Mouse (Mus musculus): ENCODE data around the gene Tmem262.

Gene Tmem262

DNA sequence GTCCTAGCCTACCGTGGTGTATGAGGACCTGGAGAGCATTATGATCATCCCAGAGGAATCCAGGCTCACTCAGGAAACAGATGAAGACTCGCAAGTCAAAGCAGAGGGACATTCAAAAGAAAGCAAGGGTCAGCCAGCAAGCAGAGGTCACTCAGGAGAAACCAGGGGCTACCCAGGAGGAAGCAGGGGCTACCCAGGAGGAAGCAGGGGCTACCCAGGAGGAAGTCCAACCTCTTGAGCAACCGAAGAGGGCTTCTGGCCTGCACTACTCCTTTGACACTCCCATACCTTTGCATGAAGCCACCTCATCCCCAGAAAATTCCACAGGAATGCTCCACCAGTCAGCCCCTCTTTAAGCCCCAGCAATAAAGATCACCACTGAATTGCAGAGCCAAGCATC, 18.0 kb downstream of the Tmem262 start:
- DNase-seq (ENCODE audit: extremely low spot score, low read depth, low spot score): no peak

DNA sequence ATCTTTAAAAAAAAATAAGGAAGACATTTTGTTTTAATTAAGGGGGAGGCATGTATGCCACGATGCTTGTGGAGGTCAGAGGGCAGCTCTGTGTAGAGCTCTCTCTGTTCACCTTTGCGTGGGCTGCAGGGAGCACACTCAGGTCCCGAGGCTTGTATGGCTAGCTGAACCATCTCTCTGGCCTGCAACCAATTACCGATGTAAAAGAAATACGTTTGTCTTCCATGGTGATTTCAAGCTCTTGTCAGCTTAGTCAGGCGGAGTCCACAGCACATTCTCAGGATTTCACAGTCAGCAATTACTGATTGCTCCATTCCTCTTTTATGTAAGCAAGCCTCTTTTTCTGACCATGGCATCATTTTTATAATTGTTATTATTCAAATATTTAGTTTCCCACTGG, 21.4 kb downstream of the Tmem262 start:
- no peak for DNase-seq (ENCODE audit: extremely low spot score, low read depth, low spot score)

DNA sequence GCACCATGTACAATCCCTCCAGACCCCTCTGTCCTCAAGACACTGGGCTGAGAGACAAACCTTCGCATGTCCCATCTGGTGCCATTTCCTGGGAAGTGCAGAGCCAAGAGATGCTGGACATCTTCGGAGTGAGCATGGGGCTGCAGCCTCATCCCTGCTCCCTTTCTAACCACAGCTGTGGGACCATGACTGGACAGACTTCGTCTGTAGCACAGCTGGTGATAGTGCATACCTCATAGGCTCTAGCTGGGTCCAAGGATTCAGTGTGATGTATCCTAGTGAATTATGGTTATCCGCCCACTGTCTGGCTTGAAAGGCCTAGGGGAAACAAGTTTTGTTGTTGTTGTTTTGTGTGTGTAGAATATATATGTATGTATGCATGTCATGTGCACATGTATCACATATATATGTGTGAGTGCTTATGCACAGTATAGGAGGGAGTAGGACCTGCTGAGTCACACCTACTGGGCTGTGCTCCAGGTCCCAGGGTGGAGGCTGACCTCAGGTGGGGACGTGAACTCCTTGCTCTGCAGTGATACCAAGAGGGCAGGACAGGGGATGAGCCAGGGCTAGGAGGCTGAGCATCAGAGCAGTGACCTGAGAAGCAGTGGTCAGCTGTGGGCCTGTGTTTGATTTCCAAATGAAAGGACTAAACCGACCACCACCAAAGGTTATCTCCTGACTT, 22.5 kb downstream of the Tmem262 start:
- no peak for DNase-seq (ENCODE audit: extremely low spot score, low read depth, low spot score)

GRCm38 (mm10) chr19:6104476-6104875, 24.6 kb downstream of the Tmem262 start:
- no peak for DNase-seq (ENCODE audit: extremely low spot score, low read depth, low spot score)

DNA sequence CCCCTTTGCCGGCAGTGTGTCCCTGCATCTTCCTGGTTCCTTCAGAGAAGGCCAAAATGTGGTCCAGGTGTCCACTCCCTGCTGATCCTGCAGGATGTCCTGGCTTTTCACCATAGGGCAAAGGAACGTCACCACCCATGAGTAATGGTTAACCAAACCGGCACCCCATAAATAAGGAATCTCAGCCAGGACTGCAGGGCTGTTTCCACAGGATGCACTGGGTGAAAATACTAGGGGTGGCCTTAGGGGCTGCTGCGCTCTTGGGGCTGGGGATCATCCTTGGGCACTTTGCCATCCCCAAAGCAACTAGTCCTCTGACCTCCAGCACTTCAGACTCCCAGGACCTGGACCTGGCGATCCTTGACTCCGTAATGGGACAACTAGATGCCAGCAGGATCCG, 25.8 kb downstream of the Tmem262 start, which contains the start of gene Naaladl1:
Naaladl1 (plus strand) TSS at position 197 of the 400 bp plus-strand sequence.
- DNase-seq (ENCODE audit: extremely low spot score, low read depth, low spot score): no peak

- no peak for DNase-seq (ENCODE audit: extremely low spot score, low read depth, low spot score)
Measured at GRCm38 (mm10) chr19:6113116-6113515, 33.3 kb downstream of the Tmem262 start.

- DNase-seq (ENCODE audit: extremely low spot score, low read depth, low spot score): no peak
Measured at GRCm38 (mm10) chr19:6116113-6116850, 36.4 kb downstream of the Tmem262 start.

DNA sequence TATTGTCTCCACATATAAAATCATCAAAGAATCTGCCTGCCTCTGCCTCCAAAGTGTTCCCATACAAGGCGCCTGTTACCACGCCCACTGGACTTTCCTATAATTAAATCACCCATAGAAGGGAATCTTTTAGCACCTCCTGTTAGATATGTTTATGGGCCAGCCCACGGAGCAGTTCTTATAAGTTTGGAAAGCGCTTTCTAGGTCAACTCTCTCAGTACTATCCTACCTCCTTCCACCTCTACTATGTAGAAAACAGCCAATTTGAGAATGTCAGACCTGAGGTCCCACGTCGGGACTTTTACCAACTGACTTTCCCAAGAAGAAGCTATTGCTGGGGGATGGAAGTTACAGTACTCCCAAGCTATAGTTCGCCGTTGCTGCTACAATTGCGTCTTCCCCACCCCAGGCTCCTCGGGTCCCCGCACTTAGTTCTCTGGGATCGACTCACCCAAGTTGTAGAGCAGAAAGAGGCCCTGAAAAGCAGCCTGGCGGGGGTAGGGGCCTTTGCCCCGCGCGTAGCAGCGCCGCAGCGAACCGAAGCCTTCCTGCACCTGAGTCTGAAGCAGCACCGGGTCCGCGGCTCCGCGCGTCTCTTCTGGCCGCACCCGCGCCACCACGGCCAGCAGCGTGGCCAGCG, 37.6 kb downstream of the Tmem262 start:
- DNase-seq (ENCODE audit: extremely low spot score, low read depth, low spot score): no peak

GRCm38 (mm10) chr19:6117986-6118676, 38.3 kb downstream of the Tmem262 start, which contains the start of gene Sac3d1:
Gene Sac3d1, minus strand, starts transcription at chr19:6118650.
- peak; percentile 88 for DNase-seq (ENCODE audit: extremely low spot score, low read depth, low spot score)

GRCm38 (mm10) chr19:6118677-6119185, 38.9 kb downstream of the Tmem262 start:
- DNase-seq (ENCODE audit: extremely low spot score, low read depth, low spot score): no peak

DNA sequence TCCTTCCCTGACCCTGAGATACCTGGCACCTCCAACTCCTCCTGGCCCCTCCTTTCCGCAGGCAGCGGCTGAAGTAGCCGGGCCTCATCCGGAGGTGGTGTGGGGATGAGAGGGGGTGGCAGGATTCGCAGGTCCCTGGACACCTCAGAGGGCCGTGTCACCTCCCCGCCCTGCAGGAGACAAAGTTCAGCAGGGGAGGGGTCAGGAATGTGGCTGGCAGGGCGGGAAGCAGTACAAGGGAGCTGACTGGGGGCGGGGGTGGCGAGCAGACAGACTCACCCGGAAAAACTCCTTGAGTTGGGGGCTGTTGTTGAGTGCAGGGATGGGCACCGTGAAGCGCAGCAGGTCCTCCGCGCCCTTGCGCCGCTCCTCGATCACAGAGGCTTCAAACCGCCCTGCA, 41.9 kb downstream of the Tmem262 start:
- DNase-seq (ENCODE audit: extremely low spot score, low read depth, low spot score): no peak

DNA sequence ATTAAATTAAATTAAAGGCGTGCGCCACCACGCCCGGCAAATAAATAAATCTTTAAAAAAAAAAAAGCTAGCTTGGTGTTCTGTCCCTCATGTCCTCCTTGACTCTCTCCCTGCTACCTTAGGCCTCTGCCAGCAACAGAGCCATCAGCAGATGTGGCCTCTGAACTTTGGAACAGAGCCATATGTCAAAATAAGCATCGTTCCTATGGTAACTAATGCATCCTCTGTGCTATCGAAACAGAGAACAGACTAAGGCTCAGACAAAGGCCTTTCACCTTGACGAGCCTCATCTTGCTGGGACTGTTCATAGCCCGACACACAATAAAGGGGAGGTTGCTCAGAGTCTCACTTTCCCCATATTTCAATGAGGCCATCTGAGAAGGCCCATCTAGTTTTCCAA, 43.5 kb downstream of the Tmem262 start:
- DNase-seq (ENCODE audit: extremely low spot score, low read depth, low spot score): no peak

DNA sequence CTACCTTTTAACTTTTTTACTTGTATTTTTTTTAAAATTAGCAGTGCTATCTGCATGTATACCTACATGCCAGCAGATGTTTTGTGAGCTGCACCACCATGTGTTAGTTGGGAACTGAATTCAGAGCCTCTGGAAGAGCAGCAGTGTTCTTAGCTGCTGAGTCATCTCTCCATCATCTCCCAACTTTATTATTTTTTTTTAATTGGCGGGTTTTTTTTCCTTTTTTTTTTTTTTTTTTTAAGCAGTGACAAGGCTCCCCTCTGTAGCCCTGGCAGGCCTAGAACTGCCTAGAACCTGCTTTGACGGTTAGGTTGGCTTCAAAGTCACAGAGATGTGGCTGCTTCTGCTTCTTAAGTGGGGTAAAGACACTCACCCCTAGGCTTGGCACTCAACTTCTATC, 45.1 kb downstream of the Tmem262 start:
- DNase-seq (ENCODE audit: extremely low spot score, low read depth, low spot score): no peak

DNA sequence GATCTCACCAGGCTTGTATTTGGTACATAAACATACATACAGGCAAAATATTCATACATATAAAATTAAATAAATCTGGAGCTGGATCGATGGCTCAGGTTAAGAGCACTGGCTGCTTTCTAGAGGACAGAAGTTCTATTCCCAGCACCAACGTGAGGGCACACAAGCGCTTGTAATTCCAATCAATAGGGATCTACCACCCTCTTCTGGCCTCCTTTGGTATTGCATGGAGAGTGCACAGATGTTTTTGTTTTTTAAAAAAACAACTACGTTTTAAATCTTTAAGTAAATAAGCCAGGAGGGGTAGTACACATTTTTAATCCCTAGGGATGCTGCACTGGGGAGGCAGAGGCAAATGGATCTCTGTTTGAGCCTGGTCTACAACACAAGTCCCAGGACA, 46.5 kb downstream of the Tmem262 start:
- peak; percentile 42 for DNase-seq (ENCODE audit: extremely low spot score, low read depth, low spot score)

GRCm38 (mm10) chr19:6126789-6127580, 47.2 kb downstream of the Tmem262 start:
- no peak for DNase-seq (ENCODE audit: extremely low spot score, low read depth, low spot score)

DNA sequence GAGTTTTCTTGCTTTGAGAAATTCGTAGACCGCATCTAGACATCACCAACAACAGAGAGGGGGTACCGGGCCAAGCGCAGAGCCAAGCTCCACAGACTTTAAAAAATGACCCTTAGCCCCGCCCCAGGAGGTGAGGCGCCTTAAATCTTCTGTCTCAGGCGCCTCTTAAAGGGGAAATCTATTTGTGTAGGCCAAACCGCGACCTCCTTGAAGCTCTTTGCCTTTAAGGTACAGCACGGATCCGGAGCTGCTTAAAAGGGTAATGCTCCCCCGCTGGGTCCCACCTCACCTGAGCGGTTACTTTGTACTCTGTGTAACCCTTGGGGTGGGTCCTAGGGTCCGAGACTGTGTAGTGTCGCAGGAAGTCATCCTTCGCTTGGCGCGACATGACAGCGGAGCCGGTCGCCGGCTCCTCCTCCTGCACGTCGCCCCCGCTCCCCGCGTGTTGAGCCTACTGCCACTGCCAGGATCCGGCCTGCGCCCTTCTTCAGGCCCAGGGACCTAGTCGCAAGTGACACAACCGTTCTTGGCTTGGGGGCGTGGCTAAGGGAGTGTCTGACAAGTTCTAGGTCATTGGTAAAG, 48.0 kb downstream of the Tmem262 start, which contains the start of gene Snx15:
Snx15 (minus strand) TSS at position 545 of the 582 bp plus-strand sequence.
- peak; percentile 88 for DNase-seq (ENCODE audit: extremely low spot score, low read depth, low spot score)
